Mouse (Mus musculus) layer of hippocampus, adult 18-20 months (tissue): ENCODE measurements at regions not wholly inside any gene's neighbourhood (a gene's known extent, or its start where the extent isn't known, plus 50 kb on each side); places are given as distances from the start of the nearest gene placed in this dataset.
A peak's percentile ranks its signal among the peaks of the same experiment; 100 is the strongest.

Source experiments
- DNase-seq, 2 experiments: peaks; one replicate each; pipeline ENCODE4 v3.0.0; 2022; ENCODE audit warnings: low spot score in 2 of 2

DNA sequence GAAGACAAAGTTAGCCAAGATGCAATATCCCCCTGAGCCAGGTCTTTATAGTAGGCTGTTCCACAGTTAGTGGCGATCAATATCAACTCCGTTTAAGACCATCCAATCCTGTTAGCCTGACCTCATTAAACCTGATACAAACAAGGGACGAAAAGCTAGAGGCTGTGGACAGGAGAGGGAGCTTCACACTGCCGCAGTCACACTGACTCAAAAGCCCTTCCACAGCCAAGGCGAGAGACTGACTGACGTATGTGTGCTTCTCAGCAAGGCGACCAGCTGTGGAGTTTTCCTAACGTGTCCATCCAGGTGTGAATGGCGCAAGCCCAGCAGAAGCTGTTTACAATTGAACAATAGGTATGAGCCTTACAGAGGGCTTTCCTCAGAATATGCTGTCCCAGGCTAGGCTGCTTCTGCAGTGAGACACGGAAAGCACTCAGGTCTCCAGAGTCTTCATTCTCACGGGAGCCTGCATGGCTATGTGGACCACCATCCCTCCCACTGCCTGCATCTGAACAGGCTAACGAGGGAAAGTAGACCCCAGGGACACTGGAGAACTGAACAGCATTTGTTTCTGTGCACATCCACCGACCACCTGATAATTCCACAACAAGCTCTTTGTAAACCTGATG lies 224.7 kb upstream of the Pgrmc2 start:
- no peak for DNase-seq

DNA sequence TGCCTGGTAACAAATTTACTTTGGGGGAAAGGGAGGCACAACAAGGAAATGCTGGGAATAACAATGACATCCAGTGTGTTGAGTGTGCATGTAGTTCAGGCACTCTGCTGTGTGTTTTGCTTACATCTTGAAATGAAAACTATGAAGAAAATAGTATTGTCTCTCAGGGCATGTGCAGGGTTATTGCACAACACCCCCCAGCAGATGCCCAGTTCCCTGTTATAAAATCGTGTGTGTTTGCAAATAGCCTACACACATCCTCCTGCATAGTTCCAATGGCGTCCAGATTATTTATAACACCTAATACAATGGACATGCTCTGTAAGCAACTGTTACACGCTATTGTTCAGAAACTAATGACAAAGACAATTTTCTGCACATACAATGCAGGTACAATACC lies 220.0 kb upstream of the Pgrmc2 start:
- DNase-seq = no peak

DNA sequence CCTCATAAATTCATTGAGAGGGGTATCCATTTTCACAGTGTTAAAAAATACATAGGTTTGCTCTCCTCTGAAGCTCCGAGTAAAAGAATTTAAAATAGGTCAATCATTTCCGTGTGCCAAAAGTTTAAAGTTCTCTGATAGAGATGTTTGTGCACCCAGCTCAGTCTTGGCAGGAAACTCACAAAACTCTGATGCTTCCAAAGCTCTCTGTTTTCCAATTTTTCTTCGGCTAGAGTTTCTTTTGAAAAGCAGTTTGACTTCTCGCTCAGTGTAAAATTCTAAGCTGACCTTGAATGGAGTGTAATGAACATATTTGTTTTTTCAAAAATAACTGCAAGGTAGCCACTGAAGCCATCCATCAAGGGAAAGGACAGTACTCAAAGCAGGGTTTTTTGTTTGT lies 215.9 kb upstream of the Pgrmc2 start:
- no peak for DNase-seq

DNA sequence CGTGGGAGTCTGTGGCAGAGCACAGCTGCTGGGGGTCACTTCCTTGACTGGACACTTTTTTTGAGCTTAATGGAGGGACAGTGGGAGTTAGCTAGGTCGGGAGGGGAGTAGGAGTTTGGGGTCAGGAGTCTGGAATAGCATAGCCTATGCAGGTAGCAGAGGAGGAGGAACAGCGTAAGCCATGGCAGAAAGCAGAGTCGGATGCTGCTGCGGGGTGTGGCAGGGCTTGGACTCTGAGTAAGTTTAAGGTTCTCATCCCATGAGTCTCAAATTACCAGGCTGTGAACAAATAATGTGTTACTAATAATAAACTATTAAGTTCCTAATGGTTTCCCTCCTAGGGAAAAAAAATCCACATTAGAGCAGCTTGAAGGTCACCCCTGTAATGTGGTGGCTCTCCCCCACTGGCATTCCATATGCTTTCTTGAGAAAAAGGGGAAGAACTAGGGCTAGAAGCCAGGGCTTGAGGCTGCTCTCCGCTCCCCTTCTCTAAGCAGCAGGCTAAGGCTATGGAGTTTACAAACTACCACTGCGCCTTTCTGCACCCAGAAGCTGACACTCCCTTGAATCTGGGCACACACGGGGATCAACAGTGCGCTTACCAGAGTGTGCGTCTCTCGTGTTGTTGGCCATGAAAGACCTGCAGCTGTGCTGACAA lies 213.4 kb upstream of the Pgrmc2 start:
- DNase-seq = no peak

DNA sequence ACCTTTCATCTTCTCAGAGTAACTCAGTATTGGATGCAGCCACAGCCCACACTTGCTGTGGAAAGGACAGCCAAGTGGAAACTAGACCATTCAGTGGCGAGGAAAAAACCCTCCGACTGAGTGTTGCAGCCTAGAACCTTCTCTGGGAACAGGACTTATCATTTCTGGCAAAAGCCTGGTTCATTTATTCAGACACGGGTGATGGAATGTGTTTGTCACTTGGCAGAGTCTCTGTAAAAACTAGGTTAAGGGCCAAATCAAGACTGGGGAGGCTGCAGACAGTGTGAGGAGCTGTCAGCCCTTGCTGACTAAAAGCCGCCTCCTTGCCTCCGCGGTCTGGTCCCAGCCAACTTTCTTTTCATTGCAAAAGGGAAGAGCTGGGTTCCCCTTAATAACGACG lies 212.3 kb upstream of the Pgrmc2 start:
- DNase-seq = no peak

DNA sequence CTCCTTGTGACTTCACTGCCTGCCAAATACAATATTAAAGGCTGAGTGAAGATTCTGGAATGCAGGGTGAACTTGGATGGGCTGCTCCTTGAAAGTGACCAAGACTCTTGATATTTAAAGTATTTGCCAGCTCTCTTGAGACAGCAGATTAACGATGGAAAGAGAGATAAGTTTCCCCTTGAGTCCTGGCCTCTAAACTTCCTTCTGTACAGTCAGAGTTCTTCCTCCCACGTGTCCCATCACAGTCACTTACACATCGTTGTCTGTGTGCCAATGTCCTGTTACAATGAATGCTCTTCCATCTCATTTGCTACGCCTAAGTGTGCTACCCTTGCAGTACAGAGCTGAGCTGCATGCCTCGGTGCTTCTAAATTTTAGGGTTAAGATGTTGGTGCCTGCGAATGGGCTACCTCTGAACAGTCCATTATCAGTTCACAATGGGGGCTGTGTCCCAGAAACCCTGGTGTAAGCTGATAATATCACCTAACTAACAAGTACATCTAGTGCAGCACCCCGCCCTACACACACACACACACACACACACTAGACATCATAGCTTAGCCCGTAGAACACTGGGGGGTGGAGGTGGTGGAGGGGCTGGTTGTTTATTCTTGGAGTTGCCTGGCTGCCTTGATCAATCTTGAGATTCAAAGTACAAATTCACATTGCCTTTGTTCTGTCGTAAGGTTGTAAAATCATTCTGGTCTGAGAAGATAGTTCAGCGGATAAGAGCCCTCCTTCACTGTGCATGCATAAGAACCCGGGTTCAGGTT lies 207.9 kb upstream of the Pgrmc2 start:
- no peak for DNase-seq

DNA sequence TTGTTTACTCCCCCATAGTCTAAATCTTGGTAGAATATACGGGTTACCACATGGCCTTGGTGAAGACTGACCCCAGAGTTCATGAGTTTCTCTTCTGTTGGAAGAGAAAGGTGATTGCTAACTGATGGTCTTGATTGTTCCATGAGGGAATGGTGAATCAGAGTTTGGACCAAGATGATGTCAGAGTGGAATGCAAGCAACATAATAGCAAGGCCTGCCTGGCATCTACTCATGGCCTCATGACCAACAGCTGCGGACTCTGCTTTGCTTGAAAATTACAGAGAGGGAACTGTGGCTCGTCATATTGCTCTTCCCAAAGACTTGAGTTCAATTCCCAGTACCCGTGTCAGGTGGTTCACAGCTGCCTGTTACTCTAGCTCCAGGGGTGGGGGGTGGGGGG lies 205.9 kb upstream of the Pgrmc2 start:
- DNase-seq = no peak

DNA sequence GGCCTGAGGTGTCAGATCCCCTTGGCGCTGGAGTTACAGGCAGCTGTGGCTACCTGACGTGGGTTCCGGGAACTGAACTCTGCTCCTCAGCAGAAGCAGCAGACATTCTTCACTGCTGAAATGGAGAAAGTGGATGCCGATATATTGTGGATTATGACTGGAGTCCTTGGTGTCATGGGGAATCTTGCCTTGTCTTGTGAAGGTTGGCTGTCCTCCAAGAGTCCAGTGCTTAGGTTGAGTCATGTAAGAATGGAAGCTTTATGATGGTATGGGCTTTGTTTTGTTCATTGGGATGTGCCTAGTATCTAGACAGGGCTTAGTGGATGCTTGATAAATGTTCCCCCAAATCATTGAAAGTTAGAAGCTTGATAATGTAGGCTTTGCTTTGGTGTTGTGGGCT lies 205.2 kb upstream of the Pgrmc2 start:
- no peak for DNase-seq

DNA sequence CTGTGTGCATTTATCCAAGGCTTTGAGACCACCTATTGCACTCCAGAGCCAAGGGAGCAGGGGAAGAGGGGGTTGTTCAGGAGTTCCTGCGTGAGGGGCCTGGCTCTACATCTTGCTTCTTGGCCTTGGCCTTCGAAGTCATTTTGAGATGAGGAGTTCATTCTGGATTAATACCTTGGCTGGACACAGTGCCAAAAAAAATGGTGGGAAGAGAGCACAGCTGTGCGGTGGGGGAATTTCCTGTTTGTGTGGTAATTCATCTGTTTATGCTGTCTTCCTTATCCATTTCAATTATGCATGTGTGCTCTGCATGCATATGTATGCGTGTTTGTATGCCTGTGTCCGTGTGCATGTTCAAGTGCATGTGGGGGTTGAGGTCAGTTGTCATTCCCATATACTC lies 202.5 kb upstream of the Pgrmc2 start:
- DNase-seq = no peak

DNA sequence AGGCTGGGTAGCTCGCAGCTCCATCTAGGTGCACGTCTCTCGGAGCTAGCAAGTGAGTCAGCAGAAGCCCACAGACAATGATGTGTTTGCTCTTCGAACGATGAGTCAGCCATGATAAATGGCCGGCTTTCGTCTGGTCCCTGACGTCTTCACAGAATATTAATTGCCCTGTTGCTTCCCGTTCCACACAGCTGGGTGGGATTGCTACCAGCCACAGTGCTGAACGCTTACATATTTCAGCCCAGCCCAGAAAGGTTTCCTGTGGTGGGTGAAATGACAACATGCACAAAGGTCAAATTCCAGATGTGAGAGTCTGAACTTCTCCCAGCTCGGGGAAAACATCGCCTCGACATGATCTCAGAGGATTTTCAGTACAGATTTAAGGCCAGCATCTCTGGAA lies 202.1 kb upstream of the Pgrmc2 start:
- peak; percentile 20 for DNase-seq

DNA sequence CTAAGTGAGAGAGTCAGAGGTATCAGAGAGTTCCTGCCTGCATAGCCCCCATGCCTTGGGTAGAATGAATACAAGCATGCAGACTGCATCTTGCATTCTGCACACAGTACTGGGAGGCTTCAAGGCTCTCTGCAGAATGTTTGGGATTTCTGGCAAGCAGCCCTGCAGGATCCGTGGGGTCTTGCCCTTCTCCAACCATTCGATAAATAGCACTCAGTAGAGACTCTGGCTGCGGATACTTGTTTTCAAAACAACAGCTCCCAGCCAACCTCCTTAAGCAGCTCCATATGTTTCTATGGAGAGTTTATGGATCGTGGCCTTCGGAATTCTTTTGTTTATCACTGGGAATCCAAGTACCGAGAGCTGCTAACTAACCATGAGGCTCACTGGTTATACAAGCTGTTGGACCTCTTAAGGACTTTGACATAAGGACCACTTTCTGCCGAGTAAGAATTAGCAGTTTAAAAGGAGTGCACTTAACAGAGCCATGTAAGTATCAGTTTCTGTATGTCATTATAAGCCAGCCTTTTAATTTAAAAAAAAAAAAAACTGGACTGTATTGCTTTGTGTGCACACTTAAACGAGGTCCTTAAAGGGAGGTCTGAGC lies 199.7 kb upstream of the Pgrmc2 start:
- DNase-seq = no peak

DNA sequence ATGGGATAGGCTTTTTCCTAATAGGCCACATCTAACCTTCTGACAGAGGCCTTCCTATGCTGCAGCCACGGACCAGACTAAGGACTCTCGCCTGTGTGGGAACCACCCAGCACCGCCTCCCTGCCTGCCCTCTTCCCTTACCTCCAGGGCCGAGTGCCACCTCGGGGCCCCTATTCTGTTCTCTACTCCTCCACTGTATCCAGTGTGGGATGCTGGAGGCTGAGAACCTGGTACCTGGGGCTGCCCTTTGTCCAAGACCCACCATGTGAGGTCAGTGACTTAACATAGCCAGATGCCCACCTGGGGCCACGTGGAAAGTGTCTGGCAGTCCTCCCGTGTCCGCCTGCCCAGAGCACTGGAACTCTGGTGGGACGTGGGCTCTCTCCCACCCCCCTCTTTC lies 193.2 kb upstream of the Pgrmc2 start:
- no peak for DNase-seq

DNA sequence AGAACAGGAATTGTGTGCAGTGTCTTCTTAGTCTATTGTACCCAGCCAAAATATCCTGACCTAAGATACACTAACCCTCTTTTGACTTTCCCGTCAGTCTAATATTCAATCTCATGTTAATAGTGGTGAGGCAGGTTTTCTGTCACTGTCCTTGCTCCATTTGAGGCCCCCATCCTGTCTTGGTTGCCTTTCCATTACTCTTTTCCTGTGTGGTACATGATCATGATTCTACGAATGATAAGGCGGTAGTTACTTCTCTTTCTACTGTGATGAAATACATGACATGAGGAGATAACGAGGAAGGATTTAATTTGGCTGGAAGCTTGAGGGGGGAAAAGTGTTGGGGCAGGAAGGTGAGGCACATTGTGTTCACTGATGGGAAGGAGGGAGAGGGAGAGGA lies 185.7 kb upstream of the Pgrmc2 start:
- no peak for DNase-seq

DNA sequence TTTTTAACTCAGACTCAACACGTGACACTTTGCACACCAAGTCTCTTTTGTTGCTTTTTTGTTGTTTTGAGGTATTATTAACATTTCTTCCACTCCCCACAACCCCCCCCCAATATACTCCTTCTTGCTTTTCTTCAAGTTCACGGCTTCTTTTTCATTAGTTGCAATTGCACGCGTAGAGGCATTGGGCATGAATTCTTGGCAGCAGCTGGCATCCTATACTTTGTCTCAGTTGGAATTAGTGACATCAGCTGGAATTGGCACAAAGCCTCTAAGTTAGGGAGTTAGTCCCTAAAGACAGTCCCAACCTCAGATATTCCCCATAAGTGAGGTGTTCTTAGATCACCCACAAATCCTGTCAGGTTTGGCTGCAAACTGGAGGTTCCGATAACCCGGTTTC lies 183.4 kb upstream of the Pgrmc2 start:
- DNase-seq = no peak

DNA sequence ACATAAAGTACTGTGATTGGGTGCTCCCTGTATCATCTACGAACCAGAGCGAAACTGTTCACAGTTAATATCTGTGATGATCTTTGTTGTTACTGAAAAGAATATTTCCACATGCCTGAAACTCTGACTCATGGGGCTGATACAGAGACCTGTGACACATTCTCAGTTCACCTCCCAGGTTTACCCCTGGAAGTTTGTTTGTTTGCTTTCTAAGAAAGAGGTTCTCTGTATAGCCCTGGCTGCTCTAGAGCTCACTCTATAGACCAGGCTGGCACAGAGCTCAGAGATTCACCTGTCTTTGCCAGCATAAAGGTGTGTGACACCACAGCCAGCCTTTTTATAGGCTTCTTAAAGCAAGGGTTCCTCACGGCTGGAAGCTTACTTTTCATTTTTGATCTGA lies 182.6 kb upstream of the Pgrmc2 start:
- no peak for DNase-seq

DNA sequence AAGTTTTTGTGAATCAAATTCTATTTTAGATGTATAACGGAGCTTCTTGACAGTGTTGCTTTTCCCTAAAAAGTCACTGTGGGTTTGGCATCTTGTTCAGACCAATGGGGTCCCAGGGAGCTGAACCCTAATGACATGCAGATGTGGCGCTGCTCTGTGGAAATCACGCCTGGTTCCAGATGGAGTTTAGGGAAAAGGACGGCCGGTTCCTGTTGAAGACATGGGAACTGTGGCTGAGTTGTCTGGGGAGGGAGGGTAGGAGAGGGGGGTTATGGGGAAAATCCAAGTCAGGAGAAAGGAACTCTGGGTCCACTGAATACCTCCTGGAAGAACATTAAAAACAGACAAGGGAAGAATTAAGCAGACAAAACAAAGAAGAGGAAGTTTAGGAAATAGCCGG lies 175.4 kb upstream of the Pgrmc2 start:
- no peak for DNase-seq

DNA sequence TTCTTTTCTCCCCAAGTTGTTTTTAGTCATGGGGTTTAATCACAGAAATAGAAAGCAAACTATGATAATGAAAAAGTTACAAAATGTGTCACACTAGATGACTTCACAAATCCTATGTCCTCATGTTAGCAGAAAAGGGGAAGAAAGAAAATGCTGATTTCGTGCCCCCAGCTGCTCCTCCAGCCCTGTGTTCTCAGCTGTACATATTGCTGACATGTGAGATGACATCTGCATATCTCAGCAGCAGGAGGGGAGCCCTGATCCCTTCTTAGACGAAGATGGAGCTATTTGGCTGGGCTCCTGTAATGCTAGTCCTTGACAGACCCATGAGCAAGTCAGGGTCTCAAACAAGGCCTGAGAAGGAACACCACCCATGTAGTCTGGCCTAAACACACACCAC lies 162.1 kb upstream of the Pgrmc2 start:
- no peak for DNase-seq

DNA sequence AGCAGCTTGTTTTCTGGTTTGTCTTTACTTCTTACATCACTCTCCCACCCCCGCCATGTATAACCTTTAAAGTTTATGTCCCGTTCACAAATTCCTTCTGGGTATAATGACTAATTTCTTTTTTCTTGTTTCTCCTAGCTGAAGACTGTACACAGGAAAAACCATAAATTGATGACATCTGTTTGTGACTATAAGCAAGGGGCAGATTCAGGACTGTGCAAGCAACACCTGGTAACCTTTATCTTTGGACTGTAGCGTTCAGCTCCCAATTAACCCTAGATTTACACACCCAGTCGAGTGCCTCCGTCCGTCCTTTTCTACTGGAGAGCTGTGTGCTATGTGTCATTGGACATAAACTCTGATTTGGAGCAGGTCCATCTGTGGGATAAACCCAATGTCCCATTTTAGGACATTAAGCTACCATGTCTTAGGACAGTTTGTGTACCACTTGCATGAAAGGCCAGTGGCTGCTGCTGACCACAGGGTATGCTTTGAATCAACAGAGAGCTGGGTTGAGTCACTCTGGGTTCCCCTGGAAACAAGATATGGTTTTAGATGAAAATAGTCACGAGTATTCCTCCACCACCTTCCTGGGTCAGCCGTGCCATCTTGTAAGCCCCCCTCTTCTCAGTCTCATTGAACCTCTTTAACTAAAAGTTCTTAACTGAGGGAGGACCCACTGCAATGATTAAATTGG lies 159.2 kb upstream of the Pgrmc2 start:
- DNase-seq = no peak

DNA sequence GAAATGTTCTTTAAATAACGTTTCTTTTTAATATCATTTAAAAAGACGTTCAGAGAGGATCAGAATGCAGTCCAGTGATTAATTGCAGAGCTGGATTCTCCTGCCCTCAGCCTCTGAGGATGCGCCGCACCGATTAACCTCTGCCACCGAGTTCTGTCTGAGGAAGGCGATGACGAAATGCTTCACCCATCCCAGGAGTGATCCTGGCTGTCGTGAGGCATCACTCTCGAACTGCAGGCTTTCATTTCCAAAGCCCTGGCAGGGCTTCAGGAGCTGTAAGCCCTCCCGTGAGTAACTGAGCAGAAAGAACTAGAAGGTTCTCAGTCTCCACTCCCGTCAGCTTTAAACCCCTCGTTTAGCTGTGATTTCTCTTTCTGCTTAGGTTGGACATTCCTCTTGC lies 157.0 kb upstream of the Pgrmc2 start:
- no peak for DNase-seq

DNA sequence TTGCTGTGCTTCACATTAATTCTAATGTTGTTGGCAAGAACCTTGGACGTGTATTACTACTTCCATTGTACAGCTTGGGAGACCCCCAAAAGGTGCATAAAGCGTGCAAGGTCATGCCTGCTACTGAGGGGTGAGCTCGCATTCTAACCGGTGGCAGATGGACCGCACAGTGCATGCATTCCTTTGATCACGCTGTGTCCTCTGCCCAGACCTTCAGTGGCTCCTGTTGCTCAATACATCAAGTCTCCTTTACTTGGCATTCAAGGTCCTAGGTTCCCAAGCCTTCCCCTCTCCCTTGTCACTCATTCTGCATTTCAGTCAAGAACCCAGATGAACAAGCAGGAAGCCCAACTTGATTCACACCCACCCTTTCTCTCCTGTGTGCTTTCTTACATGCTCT lies 156.4 kb upstream of the Pgrmc2 start:
- no peak for DNase-seq

DNA sequence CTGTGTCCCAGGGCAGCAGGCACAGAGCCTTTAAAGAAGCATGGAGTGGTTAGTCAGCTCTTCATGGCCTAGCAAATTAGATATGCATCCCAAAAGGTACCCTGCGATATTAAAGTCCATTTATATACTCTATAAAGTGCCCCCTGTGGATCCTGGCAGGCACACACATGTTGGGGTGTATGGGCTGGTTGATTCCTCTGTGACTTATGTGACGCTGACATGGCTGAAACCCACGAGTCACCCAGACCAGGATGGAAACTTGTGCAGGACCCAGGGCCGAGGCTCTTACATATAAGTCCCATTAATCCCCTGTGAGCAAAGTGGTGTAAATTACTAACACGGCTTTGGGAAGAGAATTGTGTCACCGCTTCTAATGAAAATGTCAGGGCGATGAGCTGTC lies 155.2 kb upstream of the Pgrmc2 start:
- DNase-seq = no peak

DNA sequence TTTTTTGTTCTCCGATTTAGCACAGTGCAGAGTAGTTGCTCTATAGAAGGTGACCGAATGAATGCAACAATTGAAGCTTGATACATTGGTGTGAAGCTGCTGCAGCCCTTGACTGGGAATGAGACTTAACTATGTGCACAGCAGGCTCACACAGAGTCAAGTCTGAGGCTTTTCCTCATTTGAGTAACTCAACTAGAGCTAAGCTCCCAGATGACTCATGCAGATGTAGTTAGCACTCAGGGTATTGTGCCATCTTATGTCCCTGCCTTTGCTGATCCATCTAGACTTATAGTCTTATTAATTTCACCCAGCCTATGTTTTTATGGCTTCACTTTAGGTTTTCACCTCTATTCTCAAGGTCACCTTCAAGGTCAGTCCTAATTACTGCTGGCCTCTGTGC lies 152.8 kb upstream of the Pgrmc2 start:
- DNase-seq = no peak
